In genomic region chr3:117169740-117170139, GRCm38 (mm10) we compare ENCODE assay signal across 32 mouse cellular contexts.
A peak's percentile ranks its signal among the peaks of the same experiment; 100 is the strongest.
DNase-seq lines count a peak whose midpoint lies in the region; TF ChIP-seq lines count a peak whose summit lies in the region.
"Had no signal": no experiment of that assay in that cellular context is flagged by ENCODE, and none has a peak within 500 bp of the region (broad histone marks: within the 10 kb centered on the region; RNA-seq: fewer than 3 reads in every experiment).

No protein-coding gene starts in this region.

- intact Hi-C loops in gastrocnemius, adult 2 months (cut with DNase I): no loop called here

- no peak for TF ChIP-seq CTCF in lung, adult 2 months (IDR thresholded peaks at IDR 0.05; ENCODE audit: insufficient read depth, low read length)
- TF ChIP-seq CTCF in gastrocnemius, adult 2 months (IDR thresholded peaks at IDR 0.05): no peak

- 79% methylated on average over 2 of the region's 2 CpGs for WGBS in lung, adult 2 months

- DNase-seq in layer of hippocampus, adult 11-12 months (ENCODE audit: low spot score): peak; percentile 44
- no peak for DNase-seq in layer of hippocampus, postnatal 25 days (ENCODE audit: extremely low spot score in 1 of 2, low spot score in 1 of 2)
- DNase-seq in right cerebral cortex, postnatal 25 days: peak; percentile 16
- DNase-seq in right cerebral cortex, postnatal 4 days: no peak
- peak; percentile 49 to 50 for DNase-seq in layer of hippocampus, adult 8-10 months (ENCODE audit: low spot score in 2 of 2)
- no peak for DNase-seq in lung, adult 2 months
- no peak for DNase-seq in gastrocnemius, adult 2 months
- DNase-seq: adrenal gland, adult 2 months; adrenal gland, postnatal 36 days; B cell, adult 2 months; cerebellum, adult 8-10 months; cerebellum, postnatal 25 days; gastrocnemius, postnatal 10 days; heart, postnatal 10 days; kidney, adult 9 months; kidney, postnatal 10 days; liver, embryonic 13.5 days; lung, adult 18-20 months; lung, postnatal 10 days; retina, postnatal 1 day; thymus, adult 18-20 months; thymus, postnatal 25 days had no signal

- no peaks in the 10 kb centered on the region for H3K4me1 ChIP-seq in lung, adult 2 months (ENCODE audit: control insufficient read depth, insufficient read depth, low read length)
- H3K4me1 ChIP-seq: embryonic facial prominence, embryonic 10.5 days; embryonic facial prominence, embryonic 15.5 days; heart, embryonic 13.5 days; limb, embryonic 10.5 days; limb, embryonic 15.5 days; liver, embryonic 13.5 days; midbrain, embryonic 13.5 days; neural tube, embryonic 15.5 days; stomach, embryonic 15.5 days had no signal

- H3K4me3 ChIP-seq in lung, adult 2 months (replicated peaks; ENCODE audit: extremely low read depth, low read depth, low read length): no peak overlapping the region
- H3K4me3 ChIP-seq in gastrocnemius, adult 2 months: no peak overlapping the region
- H3K4me3 ChIP-seq: embryonic facial prominence, embryonic 10.5 days; embryonic facial prominence, embryonic 15.5 days; heart, embryonic 13.5 days; limb, embryonic 10.5 days; limb, embryonic 15.5 days; liver, embryonic 13.5 days; midbrain, embryonic 13.5 days; neural tube, embryonic 15.5 days; stomach, embryonic 15.5 days had no signal

- no peak overlapping the region for H3K27ac ChIP-seq in gastrocnemius, adult 2 months
- H3K27ac ChIP-seq: embryonic facial prominence, embryonic 10.5 days; embryonic facial prominence, embryonic 15.5 days; heart, embryonic 13.5 days; hindbrain, embryonic 14.5 days; limb, embryonic 10.5 days; limb, embryonic 15.5 days; liver, embryonic 13.5 days; macrophage; midbrain, embryonic 13.5 days; neural tube, embryonic 15.5 days; stomach, embryonic 15.5 days had no signal

- no peak for TF ChIP-seq POLR2A in lung, adult 2 months (IDR thresholded peaks at IDR 0.05; ENCODE audit: borderline replicate concordance, extremely low read depth, low read depth, low read length)

Comparison
In these comparisons a context has a peak if more than half of its experiments do, and no peak if none do; other contexts are left out.
1. DNase-seq: peak in layer of hippocampus, adult 11-12 months (single experiment), right cerebral cortex, postnatal 25 days (single experiment) and layer of hippocampus, adult 8-10 months (2 of 2); none in layer of hippocampus, postnatal 25 days (0 of 2), right cerebral cortex, postnatal 4 days (single experiment), lung, adult 2 months (single experiment) and gastrocnemius, adult 2 months (single experiment).